Mouse (Mus musculus): Measurements from ENCODE around the gene Hyal4. TPM values are rescaled to one million over a fixed set of nuclear protein-coding genes. Genes with fewer than 3 reads are reported as not detected.

The Hyal4 gene
- polyA plus RNA-seq (2017; shearing (Covaris generic)): not detected

GRCm38 (mm10) chr6:24748029-24748428 is at the start of gene Hyal4:
Gene Hyal4 (plus strand): TSS chr6:24748329.

GRCm38 (mm10) chr6:24732945-24733344 is 15.2 kb upstream of the Hyal4 start, which contains the start of gene Hyal6:
Gene Hyal6 (plus strand): TSS chr6:24733245.

GRCm38 (mm10) chr6:24790888-24791287 is 42.8 kb downstream of the Hyal4 start, which contains the start of gene Spam1:
Gene Spam1 (plus strand): TSS chr6:24791188.

Other genes starting within 250 kb of the Hyal4 start
- not detected for gene Iqub, start 233.3 kb upstream of the Hyal4 start, polyA plus RNA-seq (2017; shearing (Covaris generic))
- gene Ndufa5, start 220.3 kb upstream of the Hyal4 start, polyA plus RNA-seq (2017; shearing (Covaris generic)): 100 to 1,000 TPM; 142 to 174 TPM
- under 1 TPM in 1 of 2 experiments, not detected in 1; 0.26 TPM for gene Asb15, start 220.2 kb upstream of the Hyal4 start, polyA plus RNA-seq (2017; shearing (Covaris generic))
- not detected for gene Lmod2, start 150.6 kb upstream of the Hyal4 start, polyA plus RNA-seq (2017; shearing (Covaris generic))
- gene Wasl, start 83.3 kb upstream of the Hyal4 start, polyA plus RNA-seq (2017; shearing (Covaris generic)): 10 to 100 TPM; 34.6 to 36.8 TPM
- under 1 TPM in 1 of 2 experiments, not detected in 1; 0.22 TPM for gene Hyal6, start 15.1 kb upstream of the Hyal4 start, polyA plus RNA-seq (2017; shearing (Covaris generic))
- gene Spam1, start 42.9 kb downstream of the Hyal4 start, polyA plus RNA-seq (2017; shearing (Covaris generic)): under 1 TPM in 1 of 2 experiments, not detected in 1; 0.14 TPM
- not detected for gene Hyal5, start 109.7 kb downstream of the Hyal4 start, polyA plus RNA-seq (2017; shearing (Covaris generic))
- under 1 TPM; 0.12 to 0.14 TPM for gene Tmem229a, start 208.0 kb downstream of the Hyal4 start, polyA plus RNA-seq (2017; shearing (Covaris generic))